Mouse (Mus musculus) midbrain, embryonic 13.5 days (tissue): Measurements from ENCODE around the gene Sh2d1b1. TPM values are rescaled to one million over a fixed set of nuclear protein-coding genes. Genes with fewer than 3 reads are reported as not detected.

Source experiments
- ATAC-seq: fragments of 200-750 bp; cut with Nextera tagmentation; 2 replicates; pipeline ENCODE4 v1.8.0; 2017; ENCODE audit warnings: mild to moderate bottlenecking, moderate TSS enrichment, moderate library complexity
- H3K27ac ChIP-seq: fragments of 300-500 bp; sonication (generic); 2 replicates; pipeline ENCODE4 v1.5.1; 2015; ENCODE audit warnings: inconsistent platforms, mild to moderate bottlenecking, moderate library complexity
- H3K27me3 ChIP-seq: fragments of 300-500 bp; sonication (generic); 2 replicates; pipeline ENCODE4 v1.6.1; 2015; ENCODE audit warnings: mild to moderate bottlenecking, inconsistent platforms
- H3K36me3 ChIP-seq: fragments of 300-500 bp; sonication (generic); 2 replicates; pipeline ENCODE4 v1.6.1; 2015; ENCODE audit warnings: mild to moderate bottlenecking, inconsistent platforms
- H3K4me1 ChIP-seq: fragments of 300-500 bp; sonication (generic); replicated peaks from 2 replicates; pipeline ENCODE4 v1.6.1; 2015; ENCODE audit warnings: inconsistent platforms
- H3K4me2 ChIP-seq: fragments of 300-500 bp; sonication (generic); replicated peaks from 2 replicates; pipeline ENCODE4 v1.6.1; 2015; ENCODE audit warnings: moderate library complexity, mild to moderate bottlenecking, inconsistent platforms
- H3K4me3 ChIP-seq: fragments of 300-500 bp; sonication (generic); replicated peaks from 2 replicates; pipeline ENCODE4 v1.5.1; 2015; ENCODE audit warnings: mild to moderate bottlenecking, inconsistent platforms
- H3K9ac ChIP-seq: fragments of 300-500 bp; sonication (generic); replicated peaks from 2 replicates; pipeline ENCODE4 v1.6.1; 2015; ENCODE audit warnings: mild to moderate bottlenecking, inconsistent platforms
- H3K9me3 ChIP-seq: fragments of 300-500 bp; sonication (generic); 2 replicates; pipeline ENCODE4 v1.6.1; 2016; ENCODE audit warnings: mild to moderate bottlenecking, inconsistent platforms
- WGBS: fragments of 180-500 bp; shearing (Covaris S2); methylation state at CpG from one replicate; pipeline ENCODE4 v1.1.7; 2015; 5-methylcytosine and 5-hydroxymethylcytosine counted together
- polyA plus RNA-seq: library from polyadenylated mRNA; unstranded; fragments of >200 nt; fragmentation: Nextera tagmentation; extraction: Ambion mirVana; gene quantifications from 2 replicates; pipeline ENCODE4 v1.2.1, GENCODE M21; 2015

Gene Sh2d1b1
- polyA plus RNA-seq, 1 experiment from 2014 or later, result not detected

DNA sequence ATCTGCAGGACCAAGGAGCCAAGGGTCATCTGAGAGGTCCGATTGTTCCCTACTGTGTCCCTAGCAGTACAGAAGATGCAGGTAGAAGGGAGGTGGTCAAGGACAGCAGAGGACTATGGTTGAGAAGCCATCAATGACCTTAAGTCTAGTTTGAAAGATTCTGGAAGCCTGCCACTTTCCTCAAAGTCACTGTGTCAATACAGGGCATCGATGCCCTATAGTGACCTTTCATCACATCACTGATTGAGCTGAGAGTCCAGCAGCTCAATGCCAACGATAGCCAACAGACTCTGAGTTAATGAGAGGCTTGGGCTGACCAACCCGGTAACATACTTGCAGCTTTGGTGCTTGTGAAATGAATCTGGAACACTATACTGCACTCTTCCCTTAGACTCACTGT, 48.2 kb downstream of the Sh2d1b1 start:
- Histone ChIP-seq H3K27ac (no peak overlapping the region), H3K4me3 (no peak overlapping the region), H3K4me2 (no peak overlapping the region), H3K9me3 (no peaks in the 10 kb centered on the region), H3K36me3 (peaks cover 6% of the 10 kb centered on the region; the same call in 1 of the 2 replicates), H3K27me3 (no peaks in the 10 kb centered on the region), H3K9ac (no peak overlapping the region), H3K4me1 (0 out of 2 replicates have a peak, but pooled peaks cover 4% of the 10 kb centered on the region)
- 94% methylated on average over 4 of the region's 4 CpGs for WGBS
- no peak for ATAC-seq

DNA sequence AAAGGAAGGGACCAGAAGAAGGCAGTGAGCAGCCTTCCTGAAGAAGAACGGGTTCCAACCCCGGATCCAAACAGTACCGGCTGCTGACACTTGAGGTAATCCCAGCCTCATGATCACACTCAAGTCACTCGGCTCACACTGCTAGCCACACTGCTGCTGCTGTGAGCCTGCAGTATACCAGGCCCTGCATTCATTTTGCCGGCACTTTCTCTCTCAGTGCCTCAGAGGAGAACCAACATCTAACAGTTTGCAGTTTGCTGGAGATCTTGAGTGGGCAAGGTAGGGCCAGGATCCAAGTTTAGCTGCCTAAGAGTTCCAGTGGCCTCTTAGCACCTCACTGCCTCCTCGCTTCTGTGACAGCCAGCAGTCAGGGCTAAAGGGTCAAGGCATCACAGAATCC, 54.8 kb downstream of the Sh2d1b1 start:
- no peak overlapping the region for H3K4me3 ChIP-seq
- H3K9ac ChIP-seq, result no peak overlapping the region
- H3K9me3 ChIP-seq, result no peaks in the 10 kb centered on the region
- H3K4me1 ChIP-seq, result 0 out of 2 replicates have a peak, but pooled peaks cover 5% of the 10 kb centered on the region
- no peak for ATAC-seq
- no peaks in the 10 kb centered on the region for H3K27me3 ChIP-seq
- no peak overlapping the region for H3K4me2 ChIP-seq
- H3K36me3 ChIP-seq, result 0 out of 2 replicates have a peak, but pooled peaks cover 5% of the 10 kb centered on the region
- H3K27ac ChIP-seq, result no peak overlapping the region
- 72% methylated on average over 6 of the region's 6 CpGs for WGBS

DNA sequence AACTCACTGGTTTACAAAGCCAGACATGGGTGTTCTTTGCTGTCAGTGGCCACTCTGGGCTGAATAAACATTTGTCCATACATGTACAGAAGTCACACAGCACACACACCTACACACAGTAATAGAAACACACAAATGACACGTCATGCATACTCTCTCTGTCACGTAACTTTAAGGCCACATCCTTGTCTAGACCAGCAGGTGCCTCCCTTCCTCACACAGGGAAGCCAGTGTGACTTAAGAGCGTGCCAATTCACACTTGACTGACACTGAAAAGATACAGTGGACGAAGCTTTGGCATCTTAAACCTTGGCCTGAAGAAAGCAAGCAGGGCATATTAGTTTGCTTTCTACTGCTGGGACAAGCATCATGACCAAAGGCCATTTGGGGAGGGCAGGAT, 55.7 kb downstream of the Sh2d1b1 start:
- ATAC-seq, result no peak
- Histone ChIP-seq H3K27me3 (no peaks in the 10 kb centered on the region), H3K9me3 (no peaks in the 10 kb centered on the region), H3K4me3 (no peak overlapping the region), H3K36me3 (no peaks in the 10 kb centered on the region), H3K27ac (no peak overlapping the region), H3K4me1 (0 out of 2 replicates have a peak, but pooled peaks cover 5% of the 10 kb centered on the region), H3K4me2 (no peak overlapping the region), H3K9ac (no peak overlapping the region)
- WGBS, result 66% methylated on average over 4 of the region's 4 CpGs

Other genes starting within 250 kb of the Sh2d1b1 start
- gene Ddr2, start 166.6 kb upstream of the Sh2d1b1 start, polyA plus RNA-seq, result 7.4 and 8.4 TPM in 2 replicates
- gene Uap1, start 102.4 kb upstream of the Sh2d1b1 start, polyA plus RNA-seq, result 57.9 and 59.3 TPM in 2 replicates
- gene Uhmk1, start 61.9 kb upstream of the Sh2d1b1 start, polyA plus RNA-seq, result 7.6 and 8.3 TPM in 2 replicates
- gene Sh2d1b2, start 44.6 kb upstream of the Sh2d1b1 start, polyA plus RNA-seq, result not detected in 2 replicates
- 1.2 and 2.5 TPM in 2 replicates for gene Gm7694, start 29.0 kb downstream of the Sh2d1b1 start, polyA plus RNA-seq
- gene Spata46, start 31.5 kb downstream of the Sh2d1b1 start, polyA plus RNA-seq, result 1.1 and 1.4 TPM in 2 replicates